Mouse (Mus musculus) liver, postnatal 0 days (tissue): ENCODE measurements around the gene a. TPM values are rescaled to one million over a fixed set of nuclear protein-coding genes. Genes with fewer than 3 reads are reported as not detected.
"Not testable (repeated sequence)": the region's sequence is repeated elsewhere in the genome, so short reads cannot be mapped to it uniquely, and the experiment has no call there.

Experiments
- ATAC-seq: fragments of 200-750 bp; cut with Nextera tagmentation; 2 replicates; pipeline ENCODE4 v1.8.0; 2017; ENCODE audit warnings: mild to moderate bottlenecking, moderate library complexity
- DNase-seq: peaks from one replicate; pipeline ENCODE4 v3.0.0-alpha.2; 2016
- H3K27ac ChIP-seq: fragments of 300-500 bp; sonication (generic); 2 replicates; pipeline ENCODE4 v1.5.1; 2014; ENCODE audit warnings: antibody characterized with exemption, moderate library complexity, mild to moderate bottlenecking, low read depth
- H3K27me3 ChIP-seq: fragments of 300-500 bp; sonication (generic); 2 replicates; pipeline ENCODE4 v1.6.1; 2014; ENCODE audit warnings: low read length, control low read depth, mixed read lengths; ENCODE audit not compliant: insufficient read depth
- H3K36me3 ChIP-seq: fragments of 300-500 bp; sonication (generic); replicated peaks from 2 replicates; pipeline ENCODE4 v1.6.1; 2014; ENCODE audit warnings: mild to moderate bottlenecking, control low read depth, low read length, moderate library complexity, mixed read lengths; ENCODE audit not compliant: insufficient read depth
- H3K4me1 ChIP-seq: fragments of 300-500 bp; sonication (generic); 2 replicates; pipeline ENCODE4 v1.6.1; 2014; ENCODE audit warnings: antibody characterized with exemption, mild to moderate bottlenecking, control low read depth; ENCODE audit not compliant: insufficient read depth
- H3K4me2 ChIP-seq: fragments of 300-500 bp; sonication (generic); 2 replicates; pipeline ENCODE4 v1.6.1; 2014; ENCODE audit warnings: low read depth, mild to moderate bottlenecking, low read length, moderate library complexity, mixed read lengths
- H3K4me3 ChIP-seq: fragments of 300-500 bp; sonication (generic); 2 replicates; pipeline ENCODE4 v1.5.1; 2014; ENCODE audit warnings: low read depth, low read length
- H3K9ac ChIP-seq: fragments of 300-500 bp; sonication (generic); replicated peaks from 2 replicates; pipeline ENCODE4 v1.6.1; 2014; ENCODE audit warnings: mild to moderate bottlenecking, moderate library complexity
- H3K9me3 ChIP-seq: fragments of 300-500 bp; sonication (generic); 2 replicates; pipeline ENCODE4 v1.6.1; 2016; ENCODE audit warnings: mild to moderate bottlenecking, control low read depth, low read length, mixed read lengths
- CTCF ChIP-seq: sonication (generic); IDR thresholded peaks from 2 replicates; pipeline ENCODE4 v1.5.1; 2016; ENCODE audit warnings: antibody characterized with exemption, low read depth
- EP300 ChIP-seq: IDR thresholded peaks from 2 replicates; pipeline ENCODE4 v1.6.1; 2016; ENCODE audit warnings: antibody characterized with exemption, low read depth, mild to moderate bottlenecking
- WGBS: fragments of 180-500 bp; shearing (Covaris S2); extraction: QIAGEN DNeasy Blood & Tissue Kit; methylation state at CpG from one replicate; pipeline ENCODE4 v1.1.7; 2014; ENCODE audit not compliant: insufficient replicate concordance; 5-methylcytosine and 5-hydroxymethylcytosine counted together
- polyA plus RNA-seq: library from polyadenylated mRNA; unstranded; fragments of >200 nt; fragmentation: Nextera tagmentation; extraction: Ambion mirVana; gene quantifications from 2 replicates; pipeline ENCODE4 v1.2.1, GENCODE M21; 2015

Gene a
- polyA plus RNA-seq, 1 experiment from 2014 or later = not detected

DNA sequence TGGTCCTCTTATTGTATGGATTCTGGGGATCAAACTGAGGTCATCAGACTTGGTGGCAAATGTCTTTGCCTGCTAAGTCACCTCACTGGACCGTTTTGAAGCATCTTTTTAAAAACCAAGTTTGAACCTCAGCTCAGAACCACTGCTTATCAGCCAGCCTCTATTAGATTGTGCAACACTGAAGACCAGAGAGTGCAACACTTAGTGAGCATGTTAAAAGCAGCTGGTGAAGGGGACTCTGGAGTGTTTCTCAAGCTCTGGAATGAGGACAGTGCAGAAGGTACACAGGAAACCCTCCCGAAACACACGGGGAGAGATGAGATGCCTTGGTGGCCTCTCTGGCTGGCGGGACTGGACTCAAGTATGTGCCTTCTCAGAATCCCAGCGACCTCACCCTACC, 200.9 kb downstream of the a start:
- DNase-seq = no peak
- Histone ChIP-seq H3K9ac (no peak overlapping the region), H3K4me3 (no peak overlapping the region), H3K27me3 (no peaks in the 10 kb centered on the region), H3K4me1 (no peaks in the 10 kb centered on the region), H3K27ac (no peak overlapping the region), H3K36me3 (no peaks in the 10 kb centered on the region), H3K4me2 (no peak overlapping the region), H3K9me3 (no peaks in the 10 kb centered on the region)
- 61% methylated on average over 5 of the region's 5 CpGs for WGBS
- TF ChIP-seq CTCF (no peak), EP300 (no peak)
- ATAC-seq = no peak

DNA sequence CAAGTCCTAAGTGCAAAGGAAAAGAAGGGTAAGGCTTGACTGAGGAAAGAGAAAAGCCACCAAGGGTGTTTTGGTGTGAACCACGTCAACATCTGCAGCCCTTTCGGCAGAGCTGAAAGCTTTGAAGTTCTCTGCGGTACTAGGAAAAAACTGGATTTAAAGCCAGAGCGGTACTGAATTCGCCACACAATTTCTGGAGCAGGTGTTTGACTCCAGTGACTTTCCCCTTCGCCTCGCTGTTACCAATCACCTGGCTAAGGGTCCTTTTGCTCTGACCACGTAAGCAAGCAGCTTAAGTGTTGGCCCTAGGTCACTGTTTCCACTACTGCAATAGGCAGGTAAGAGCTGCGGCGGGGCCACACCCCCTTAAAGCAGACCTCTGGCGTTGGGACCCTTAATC, 214.3 kb downstream of the a start:
- no peak overlapping the region for H3K27ac ChIP-seq
- H3K9ac ChIP-seq = no peak overlapping the region
- ATAC-seq (no peak), DNase-seq (no peak)
- TF ChIP-seq CTCF = no peak
- no peak for TF ChIP-seq EP300
- H3K36me3 ChIP-seq = no peaks in the 10 kb centered on the region
- no peaks in the 10 kb centered on the region for H3K27me3 ChIP-seq
- H3K4me2 ChIP-seq = no peak overlapping the region
- 87% methylated on average over 11 of the region's 11 CpGs for whole genome bisulfite sequencing
- no peaks in the 10 kb centered on the region for H3K9me3 ChIP-seq
- no peaks in the 10 kb centered on the region for H3K4me1 ChIP-seq
- no peak overlapping the region for H3K4me3 ChIP-seq

GRCm38 (mm10) chr2:155011086-155011656, 220.0 kb downstream of the a start:
- 19% methylated on average over 3 of the region's 3 CpGs for WGBS

GRCm38 (mm10) chr2:155012991-155013390, 221.8 kb downstream of the a start:
- no peak for DNase-seq
- H3K27ac ChIP-seq = no peak overlapping the region
- H3K36me3 ChIP-seq = no peaks in the 10 kb centered on the region
- no peaks in the 10 kb centered on the region for H3K9me3 ChIP-seq
- H3K4me3 ChIP-seq = no peak overlapping the region
- TF ChIP-seq EP300 = no peak
- H3K9ac ChIP-seq = no peak overlapping the region
- no peak for ATAC-seq
- H3K4me1 ChIP-seq = peaks cover 5% of the 10 kb centered on the region; the same call in 1 of the 2 replicates
- 82% methylated on average over 6 of the region's 6 CpGs for WGBS
- no peak overlapping the region for H3K4me2 ChIP-seq
- no peaks in the 10 kb centered on the region for H3K27me3 ChIP-seq

More at GRCm38 (mm10) chr2:155011086-155011656, 220.0 kb downstream of the a start:
- H3K27ac ChIP-seq = no peak overlapping the region
- TF ChIP-seq CTCF (no peak), EP300 (no peak)
- H3K9me3 ChIP-seq = no peaks in the 10 kb centered on the region
- no peak for ATAC-seq
- H3K4me1 ChIP-seq = peaks cover 5% of the 10 kb centered on the region; the same call in 1 of the 2 replicates
- no peaks in the 10 kb centered on the region for H3K27me3 ChIP-seq
- H3K4me3 ChIP-seq = no peak overlapping the region
- no peaks in the 10 kb centered on the region for H3K36me3 ChIP-seq
- no peak overlapping the region for H3K4me2 ChIP-seq
- no peak for DNase-seq
- H3K9ac ChIP-seq = no peak overlapping the region

- 26% methylated on average over 7 of the region's 9 CpGs for WGBS
- not testable (repeated sequence) for H3K27ac ChIP-seq, H3K4me3 ChIP-seq, H3K36me3 ChIP-seq, H3K4me2 ChIP-seq, ATAC-seq, DNase-seq, H3K27me3 ChIP-seq, H3K9me3 ChIP-seq, H3K9ac ChIP-seq
- peaks cover 10% of the 10 kb centered on the region; the same call in 1 of the 2 replicates for H3K4me1 ChIP-seq
These were observed 225.5 kb downstream of the a start for GRCm38 (mm10) chr2:155016751-155017150.

DNA sequence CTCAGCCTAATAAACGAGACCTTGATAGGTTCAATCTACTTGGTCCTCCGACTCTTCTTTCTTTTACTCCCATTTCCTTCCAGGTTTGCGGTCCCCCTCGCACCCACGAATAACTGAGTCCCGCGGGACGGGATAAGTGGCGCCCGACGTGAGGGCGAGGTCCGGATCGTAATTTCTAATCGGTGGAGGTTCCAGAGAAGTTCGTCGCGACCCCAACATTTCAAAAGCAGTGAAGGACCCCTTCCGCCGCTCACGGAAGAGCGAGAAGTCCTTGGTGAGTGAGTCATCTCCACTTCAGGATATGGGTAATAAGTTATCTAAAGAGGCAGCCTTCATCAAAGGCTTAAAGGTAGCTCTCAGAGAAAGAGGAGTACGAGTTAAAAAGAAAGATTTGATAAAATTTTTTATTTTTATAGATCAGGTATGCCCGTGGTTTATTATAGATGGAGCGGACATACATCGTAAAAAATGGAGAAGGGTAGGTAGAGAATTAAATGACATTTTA, 227.1 kb downstream of the a start, which contains the start of gene Gm14226:
Gene Gm14226 (plus strand): TSS at position 16 of the 505 bp plus-strand sequence.
- Histone ChIP-seq H3K9ac (peak within 1 kb of the TSS; percentile 61), H3K4me3 (peak within 1 kb of the TSS; percentile 55), H3K4me1 (peaks cover 10% of the 10 kb centered on the region; the same call in 1 of the 2 replicates), H3K4me2 (peak within 1 kb of the TSS; percentile 96), H3K27ac (peak within 1 kb of the TSS; percentile 91)
- not testable (repeated sequence) for H3K27me3 ChIP-seq, ATAC-seq, DNase-seq, H3K36me3 ChIP-seq, H3K9me3 ChIP-seq
- WGBS = 3% methylated on average over 24 of the region's 26 CpGs
